Mouse (Mus musculus) CH12.LX (cell line): ENCODE data around the gene Aip. TPM values are rescaled to one million over a fixed set of nuclear protein-coding genes. Genes with fewer than 3 reads are reported as not detected.

Source experiments
- DNase-seq: peaks from one replicate; pipeline ENCODE4 v3.0.0-alpha.2; 2013; ENCODE audit errors: extremely low read depth
- H3K27ac ChIP-seq: 2 replicates; pipeline ENCODE4 v1.5.1; 2012; ENCODE audit warnings: low read depth, mild to moderate bottlenecking, control low read depth, moderate library complexity; ENCODE audit not compliant: insufficient read depth
- H3K27me3 ChIP-seq: replicated peaks from 2 replicates; pipeline ENCODE3; 2012; ENCODE audit warnings: inconsistent platforms
- H3K36me3 ChIP-seq, 2 experiments: replicated peaks in 1 of 2; 2 replicates each; pipeline versions ENCODE3 to v1.6.1; 2012; ENCODE audit warnings: inconsistent platforms in 1 of 2, low read length in 1 of 2, mild to moderate bottlenecking in 1 of 2, mixed read lengths in 1 of 2, moderate library complexity in 1 of 2; ENCODE audit not compliant: control insufficient read depth in 1 of 2, insufficient read depth in 1 of 2
- H3K4me1 ChIP-seq, 2 experiments: 2 replicates each; pipeline ENCODE4 v1.6.1; 2012; ENCODE audit warnings: inconsistent platforms in 1 of 2, moderate library complexity in 1 of 2; ENCODE audit not compliant: insufficient read depth in 2 of 2, control insufficient read depth in 1 of 2
- H3K4me2 ChIP-seq: 2 replicates; pipeline ENCODE4 v1.6.1; 2012; ENCODE audit warnings: low read depth, mild to moderate bottlenecking, control low read depth; ENCODE audit not compliant: poor library complexity, insufficient read depth, severe bottlenecking
- H3K4me3 ChIP-seq, 3 experiments: fragments of 150-350 bp in 1 of 3; sonication (generic) in 1 of 3; replicated peaks in 1 of 3; 2 replicates each; pipeline versions ENCODE3 to v1.5.1; 2011 to 2012; ENCODE audit warnings: low read depth in 2 of 3, low read length in 2 of 3, mild to moderate bottlenecking in 2 of 3, moderate library complexity in 2 of 3, control low read depth in 1 of 3, improper control_type of control experiment in 1 of 3, inconsistent platforms in 1 of 3, mixed read lengths in 1 of 3; ENCODE audit not compliant: poor library complexity in 1 of 3
- H3K79me2 ChIP-seq: replicated peaks from 2 replicates; pipeline ENCODE4 v1.6.1; 2012; ENCODE audit warnings: mild to moderate bottlenecking, moderate library complexity; ENCODE audit not compliant: control insufficient read depth, poor library complexity, insufficient read depth, severe bottlenecking; ENCODE audit errors: extremely low read depth
- H3K9ac ChIP-seq: 2 replicates; pipeline ENCODE4 v1.6.1; 2012; ENCODE audit warnings: low read depth, mild to moderate bottlenecking, control low read depth, moderate library complexity; ENCODE audit not compliant: insufficient read depth
- H3K9me3 ChIP-seq: replicated peaks from 2 replicates; pipeline ENCODE3; 2012; ENCODE audit warnings: low read length, inconsistent platforms, mixed read lengths
- BHLHE40 ChIP-seq: IDR thresholded peaks from 2 replicates; pipeline ENCODE4 v1.6.1; 2011; ENCODE audit warnings: mild to moderate bottlenecking, low read depth, low read length, improper control_type of control experiment
- CHD2 ChIP-seq: IDR thresholded peaks from 2 replicates; pipeline ENCODE4 v1.6.1; 2011; ENCODE audit warnings: low read length, improper control_type of control experiment
- ELF1 ChIP-seq: IDR thresholded peaks from 2 replicates; pipeline ENCODE4 v1.6.1; 2014; ENCODE audit warnings: low read depth, mild to moderate bottlenecking, inconsistent platforms, low read length, improper control_type of control experiment
- EP300 ChIP-seq: IDR thresholded peaks from 2 replicates; pipeline ENCODE4 v1.6.1; 2011; ENCODE audit warnings: low read length, improper control_type of control experiment
- ETS1 ChIP-seq: conservative IDR thresholded peaks from 2 replicates; pipeline ENCODE4 v1.6.1; 2012; ENCODE audit warnings: low read depth, mild to moderate bottlenecking, inconsistent platforms, low read length, improper control_type of control experiment, moderate library complexity
- HCFC1 ChIP-seq: IDR thresholded peaks from 2 replicates; pipeline ENCODE4 v1.6.1; 2012; ENCODE audit warnings: low read depth, mild to moderate bottlenecking, inconsistent platforms, low read length, improper control_type of control experiment
- IRF4 ChIP-seq: IDR thresholded peaks from 2 replicates; pipeline ENCODE4 v1.6.1; 2014; ENCODE audit warnings: low read depth, mild to moderate bottlenecking, inconsistent platforms, low read length, improper control_type of control experiment
- JUN ChIP-seq: IDR thresholded peaks from 2 replicates; pipeline ENCODE4 v1.6.1; 2011; ENCODE audit warnings: low read depth, mild to moderate bottlenecking, low read length, improper control_type of control experiment, moderate library complexity; ENCODE audit not compliant: insufficient read depth
- KAT2A ChIP-seq: IDR thresholded peaks from 2 replicates; pipeline ENCODE4 v1.6.1; 2012; ENCODE audit warnings: low read length, improper control_type of control experiment, inconsistent platforms; ENCODE audit not compliant: insufficient replicate concordance
- MXI1 ChIP-seq: IDR thresholded peaks from 2 replicates; pipeline ENCODE4 v1.6.1; 2011; ENCODE audit warnings: mild to moderate bottlenecking, low read depth, low read length, improper control_type of control experiment
- MYC ChIP-seq: IDR thresholded peaks from 2 replicates; pipeline ENCODE4 v1.6.1; 2011; ENCODE audit warnings: low read depth, mild to moderate bottlenecking, improper control_type of control experiment, low read length
- NELFE ChIP-seq: IDR thresholded peaks from 2 replicates; pipeline ENCODE4 v1.6.1; 2011; ENCODE audit warnings: low read depth, low read length, improper control_type of control experiment
- NRF1 ChIP-seq: IDR thresholded peaks from 2 replicates; pipeline ENCODE4 v1.6.1; 2014; ENCODE audit warnings: low read depth, mild to moderate bottlenecking, inconsistent platforms, low read length, improper control_type of control experiment, moderate library complexity
- POLR2A ChIP-seq: IDR thresholded peaks from 2 replicates; pipeline ENCODE4 v1.6.1; 2011; ENCODE audit warnings: low read depth, mild to moderate bottlenecking, improper control_type of control experiment, low read length
- RCOR1 ChIP-seq: conservative IDR thresholded peaks from 2 replicates; pipeline ENCODE4 v1.6.1; 2012; ENCODE audit warnings: low read depth, mild to moderate bottlenecking, inconsistent platforms, low read length, improper control_type of control experiment
- SIN3A ChIP-seq: IDR thresholded peaks from 2 replicates; pipeline ENCODE4 v1.6.1; 2012; ENCODE audit warnings: low read length, improper control_type of control experiment, inconsistent platforms
- SMC3 ChIP-seq: IDR thresholded peaks from 2 replicates; pipeline ENCODE4 v1.6.1; 2011; ENCODE audit warnings: low read depth, low read length, improper control_type of control experiment
- TBP ChIP-seq: conservative IDR thresholded peaks from 2 replicates; pipeline ENCODE4 v1.6.1; 2011; ENCODE audit warnings: low read depth, low read length, improper control_type of control experiment
- TCF12 ChIP-seq: IDR thresholded peaks from 2 replicates; pipeline ENCODE4 v1.6.1; 2014; ENCODE audit warnings: low read depth, mild to moderate bottlenecking, inconsistent platforms, low read length, improper control_type of control experiment
- UBTF ChIP-seq: IDR thresholded peaks from 2 replicates; pipeline ENCODE4 v1.6.1; 2012; ENCODE audit warnings: low read depth, mild to moderate bottlenecking, inconsistent platforms, low read length, improper control_type of control experiment, moderate library complexity
- USF1 ChIP-seq: IDR thresholded peaks from 2 replicates; pipeline ENCODE4 v1.6.1; 2014; ENCODE audit warnings: low read depth, mild to moderate bottlenecking, inconsistent platforms, low read length, improper control_type of control experiment
- USF2 ChIP-seq: conservative IDR thresholded peaks from 2 replicates; pipeline ENCODE4 v1.6.1; 2011; ENCODE audit warnings: low read depth, low read length, improper control_type of control experiment
- ZNF384 ChIP-seq: IDR thresholded peaks from 2 replicates; pipeline ENCODE4 v1.6.1; 2012; ENCODE audit warnings: low read depth, low read length, improper control_type of control experiment, inconsistent platforms
- dilution Hi-C: fragments of 300-500 bp; cut with MboI; formaldehyde crosslinking; loops from 2 replicates; pipeline ENCODE4 v1.14.3; 2020; ENCODE audit warnings: low sequenced_read_pairs; ENCODE audit not compliant: extremely low pct_unique_long_range_greater_than_20kb, extremely low pct_ligation_motif_present
- in situ Hi-C: fragments of 300-500 bp; cut with MboI; formaldehyde crosslinking; loops from 3 replicates; pipeline ENCODE4 v1.14.3; 2019; ENCODE audit warnings: low sequenced_read_pairs, low pct_ligation_motif_present, low pct_unique_long_range_greater_than_20kb, mixed read lengths
- polyA plus RNA-seq: library from polyadenylated mRNA; unstranded; fragments of >175 nt; gene quantifications from 2 replicates; pipeline ENCODE4 v1.2.1, GENCODE M21; 2012; ENCODE audit warnings: low read depth; ENCODE audit not compliant: insufficient read length
- total RNA-seq, 2 experiments: library from RNA; depleted of rRNA; stranded (reverse); fragments of 300-350 nt in 1 of 2; fragments of >200 nt in 1 of 2; gene quantifications; 2 replicates each; pipeline ENCODE4 v1.2.3; 2012 to 2014

Aip gene
- total and polyA plus RNA-seq, 3 experiments: 11.7 to 64.8 (median 39.7) TPM

GRCm38 (mm10) chr19:4148819-4149218 is 23.2 kb upstream of the Aip start:
- dilution Hi-C loops: no loop called here
- Histone ChIP-seq H3K79me2 (peaks cover 15% of the 10 kb centered on the region), H3K9me3 (peaks cover 5% of the 10 kb centered on the region), H3K27ac (peak overlapping the region; percentile 84), H3K4me1 (peaks cover 44 to 75% of the 10 kb centered on the region in 2 experiments), H3K27me3 (no peaks in the 10 kb centered on the region), H3K9ac (peak overlapping the region; percentile 96), H3K36me3 (peaks cover 30 to 42% of the 10 kb centered on the region in 2 experiments), H3K4me2 (peak overlapping the region; percentile 93), H3K4me3 (peak overlapping the region; percentile 52 to 92 (median 77))
- in situ Hi-C loops: no loop called here
- DNase-seq: peak; percentile 31
- TF ChIP-seq ZNF384 (no peak), NRF1 (no peak), MXI1 (no peak), BHLHE40 (no peak), IRF4 (no peak), CHD2 (no peak), ELF1 (no peak), KAT2A (no peak)

GRCm38 (mm10) chr19:4148491-4148806 is 22.8 kb upstream of the Aip start, which contains the start of gene Coro1b:
Gene Coro1b, plus strand, starts transcription at chr19:4148619.
- peaks cover 45 to 75% of the 10 kb centered on the region in 2 experiments for H3K4me1 ChIP-seq
- in situ Hi-C loops (no loop called here), dilution Hi-C loops (no loop called here)
- H3K9ac ChIP-seq: peak within 1 kb of the TSS; percentile 96
- peak within 1 kb of the TSS; percentile 84 for H3K27ac ChIP-seq
- H3K4me3 ChIP-seq: peak within 1 kb of the TSS; percentile 52 to 92 (median 77)
- peak; percentile 86 for DNase-seq
- TF ChIP-seq TBP (no peak), MYC (no peak), KAT2A (no peak), EP300 (no peak), ETS1 (0 out of 2 replicates have a peak, but pooled peaks have one; percentile 16), ZNF384 (no peak), BHLHE40 (peak; percentile 96), IRF4 (peak; percentile 55; the same call in 1 of the 2 replicates), NRF1 (0 out of 2 replicates have a peak, but pooled peaks have one; percentile 39), USF1 (peak; percentile 56), SMC3 (no peak), TCF12 (peak; percentile 66), HCFC1 (peak; percentile 60), USF2 (no peak), SIN3A (no peak), RCOR1 (no peak), JUN (no peak), POLR2A (peak; percentile 70), ELF1 (peak; percentile 95), UBTF (0 out of 2 replicates have a peak, but pooled peaks have one; percentile 28), NELFE (peak; percentile 30; the same call in 1 of the 2 replicates)
- peak within 1 kb of the TSS; percentile 93 for H3K4me2 ChIP-seq
- H3K27me3 ChIP-seq: no peaks in the 10 kb centered on the region
- H3K36me3 ChIP-seq: peaks cover 27 to 39% of the 10 kb centered on the region in 2 experiments
- H3K9me3 ChIP-seq: peaks cover 5% of the 10 kb centered on the region
- H3K79me2 ChIP-seq: peaks cover 15% of the 10 kb centered on the region
